Mouse (Mus musculus): Measurements from ENCODE around the gene En1. TPM values are rescaled to one million over a fixed set of nuclear protein-coding genes. Genes with fewer than 3 reads are reported as not detected.

The En1 gene
- polyA plus RNA-seq, 1 experiment = not detected

- TF ChIP-seq GATA1 (IDR thresholded peaks at IDR 0.05; ENCODE audit: low read length) = no peak
Observed at GRCm38 (mm10) chr1:120643848-120644711, 41.9 kb downstream of the En1 start.

- TF ChIP-seq GATA1 (IDR thresholded peaks at IDR 0.05; ENCODE audit: low read length) = no peak
Observed at GRCm38 (mm10) chr1:120644755-120645154, 42.5 kb downstream of the En1 start.

DNA sequence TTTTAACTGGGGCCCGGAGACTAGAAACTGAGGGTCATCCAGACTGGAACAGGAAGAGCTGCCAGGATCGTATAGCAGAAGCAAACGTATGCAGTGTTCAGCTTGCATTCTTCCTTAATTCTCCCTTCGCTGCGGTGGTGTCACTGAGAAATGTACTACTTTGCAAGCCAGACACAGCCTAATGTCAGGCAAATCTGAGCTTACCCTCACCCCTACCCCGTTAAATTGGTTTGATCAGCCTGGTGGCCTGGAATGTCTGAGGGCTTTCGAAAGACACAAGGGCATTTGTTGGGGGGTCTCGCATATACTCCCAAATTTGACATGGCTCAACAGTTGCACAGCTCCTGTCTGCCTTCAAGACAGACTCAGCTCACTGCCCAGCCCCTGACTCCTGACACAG is 47.9 kb downstream of the En1 start:
- TF ChIP-seq GATA1 (IDR thresholded peaks at IDR 0.05; ENCODE audit: low read length) = no peak

DNA sequence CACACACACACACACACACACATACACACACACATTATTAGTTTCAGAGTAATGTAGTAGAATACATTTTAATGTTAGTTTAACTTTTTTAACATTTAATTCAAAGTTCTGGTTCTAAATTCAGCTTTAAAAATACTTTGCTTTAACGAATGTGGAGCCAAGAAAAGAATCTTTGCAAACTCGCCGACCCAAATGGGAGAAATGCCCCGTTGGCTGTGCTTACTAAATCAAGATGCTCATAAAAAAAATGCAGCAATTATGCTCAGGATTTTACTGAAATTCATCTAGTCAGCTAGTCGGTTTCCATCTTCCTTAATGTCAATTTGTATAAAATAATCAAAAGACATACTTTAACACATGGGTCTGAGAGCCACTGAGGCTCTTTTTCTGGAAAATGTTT is 49.8 kb downstream of the En1 start:
- TF ChIP-seq GATA1 (IDR thresholded peaks at IDR 0.05; ENCODE audit: low read length) = no peak

GRCm38 (mm10) chr1:120654950-120655396 is 52.8 kb downstream of the En1 start:
- TF ChIP-seq GATA1 (IDR thresholded peaks at IDR 0.05; ENCODE audit: low read length) = no peak

Other genes starting within 250 kb of the En1 start
- not detected in 2 replicates for gene Marco, start 97.4 kb upstream of the En1 start, polyA plus RNA-seq (2012)